Mouse (Mus musculus) embryo, embryonic 10.5 days (tissue): Measurements from ENCODE around the gene Bach2.

Source experiments
- DNase-seq: peaks from one replicate; pipeline ENCODE4 v3.0.0-alpha.2; 2015; ENCODE audit warnings: low spot score

Gene Bach2

DNA sequence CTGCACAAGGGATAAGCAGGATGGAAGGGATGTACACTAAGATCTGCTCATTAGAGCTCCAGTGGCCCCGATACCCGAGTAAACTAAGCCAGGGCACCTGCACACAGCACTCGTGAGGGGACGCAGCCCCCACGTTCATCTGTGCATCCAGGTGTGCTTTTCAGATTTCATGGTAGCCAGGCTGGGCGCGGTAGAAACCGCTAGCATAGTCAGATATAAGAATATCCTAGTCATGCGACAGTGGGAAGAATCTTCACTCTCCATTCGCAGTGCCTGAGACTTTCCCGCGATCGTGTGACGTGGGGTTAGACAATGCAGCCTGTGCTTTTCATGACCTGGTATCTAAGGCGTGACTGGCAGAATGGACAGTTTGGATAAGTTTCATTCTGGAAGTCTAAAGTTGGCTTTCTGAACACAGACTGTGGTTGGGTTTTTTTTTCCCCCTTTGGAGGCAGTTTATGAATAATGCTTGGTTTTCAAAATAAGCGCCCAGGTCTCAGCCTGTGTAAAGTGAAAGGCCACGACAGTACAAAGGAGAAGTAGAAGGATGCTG, 290.9 kb downstream of the Bach2 start:
- no peak for DNase-seq

DNA sequence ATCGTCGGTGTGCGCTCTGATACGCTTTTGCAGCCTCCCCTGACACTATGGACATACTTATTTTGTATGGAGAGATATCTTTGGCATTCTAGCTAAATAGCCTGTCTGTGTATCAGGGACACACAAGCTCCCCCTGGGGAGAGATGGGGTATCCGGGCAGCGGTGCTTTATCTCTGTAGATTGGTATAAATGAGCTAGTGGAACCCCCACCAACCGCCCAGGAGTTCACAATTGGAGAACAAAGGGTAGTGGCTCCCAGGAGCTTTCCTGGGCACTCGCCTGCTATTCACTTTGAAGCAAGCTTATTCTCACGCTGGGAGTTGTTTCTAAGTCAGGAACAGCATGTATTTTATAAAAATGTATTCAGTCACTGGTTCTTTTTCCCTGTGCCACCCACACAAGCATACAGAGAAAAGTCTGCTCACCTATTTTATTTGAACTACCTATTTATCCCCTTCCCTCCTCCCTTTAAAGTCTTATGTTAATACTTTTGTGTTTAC, 291.9 kb downstream of the Bach2 start:
- DNase-seq = peak; percentile 33

DNA sequence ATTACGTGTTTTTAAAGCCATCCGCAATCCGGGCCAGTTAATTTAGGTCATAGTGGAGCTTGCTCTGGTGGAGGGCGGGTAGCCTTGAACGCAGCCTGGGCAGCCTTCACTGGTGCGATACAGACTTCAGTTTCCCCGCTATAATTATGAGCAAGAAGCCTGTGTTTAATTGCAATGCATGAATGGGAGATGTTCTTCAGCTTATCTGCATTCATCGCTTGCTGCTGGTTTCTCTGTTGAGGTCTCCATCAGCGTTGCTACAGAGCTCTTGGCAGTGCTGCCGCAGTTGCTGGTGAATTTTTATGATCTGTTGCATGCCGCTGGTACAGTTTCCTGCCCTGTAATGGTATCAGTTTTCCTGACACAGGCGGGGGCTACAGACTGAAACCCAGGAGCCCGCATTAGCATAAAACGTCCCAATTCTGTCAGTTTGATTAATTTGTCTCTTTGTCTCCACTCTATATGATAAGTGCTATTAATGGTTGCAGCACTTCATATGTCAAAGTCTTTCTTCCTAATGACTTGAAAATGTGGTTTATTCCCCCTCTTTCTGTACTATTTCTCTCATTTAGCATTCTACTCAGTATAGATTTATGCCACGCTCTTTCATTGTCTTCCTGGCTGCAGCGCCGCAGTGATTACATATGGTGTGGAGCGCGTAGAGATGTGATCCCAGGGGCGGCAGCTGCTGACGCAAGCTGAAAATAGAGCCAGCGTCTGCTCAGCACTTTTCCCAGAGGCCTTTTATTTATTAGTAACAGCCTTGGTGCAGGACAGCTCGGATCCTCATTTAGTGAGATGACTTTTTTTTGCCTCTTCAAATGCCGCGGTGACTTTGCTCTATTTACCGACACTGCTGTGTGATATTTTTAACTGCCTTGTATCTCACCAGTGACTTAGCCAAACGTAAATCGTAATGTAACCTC, 292.6 kb downstream of the Bach2 start:
- peak; percentile 78 for DNase-seq

DNA sequence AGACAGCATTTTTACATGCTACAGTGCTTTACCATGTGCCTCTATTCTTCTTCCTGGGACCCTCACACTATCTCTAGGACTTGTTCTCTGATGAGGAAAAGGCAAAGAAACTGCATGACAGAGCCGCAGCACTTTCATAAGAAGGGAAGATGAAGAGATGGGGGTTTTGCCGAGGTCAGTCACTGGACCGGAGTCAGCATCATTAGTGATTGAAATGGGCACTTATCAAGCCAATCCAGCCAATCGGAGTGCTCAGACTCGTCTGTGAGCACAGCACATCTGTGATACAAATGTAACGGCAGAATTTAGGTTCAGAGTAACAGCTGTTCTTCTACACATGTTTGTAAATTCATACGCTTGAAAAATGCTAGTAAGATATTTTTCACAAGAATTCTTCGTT, 293.5 kb downstream of the Bach2 start:
- peak; percentile 34 for DNase-seq

DNA sequence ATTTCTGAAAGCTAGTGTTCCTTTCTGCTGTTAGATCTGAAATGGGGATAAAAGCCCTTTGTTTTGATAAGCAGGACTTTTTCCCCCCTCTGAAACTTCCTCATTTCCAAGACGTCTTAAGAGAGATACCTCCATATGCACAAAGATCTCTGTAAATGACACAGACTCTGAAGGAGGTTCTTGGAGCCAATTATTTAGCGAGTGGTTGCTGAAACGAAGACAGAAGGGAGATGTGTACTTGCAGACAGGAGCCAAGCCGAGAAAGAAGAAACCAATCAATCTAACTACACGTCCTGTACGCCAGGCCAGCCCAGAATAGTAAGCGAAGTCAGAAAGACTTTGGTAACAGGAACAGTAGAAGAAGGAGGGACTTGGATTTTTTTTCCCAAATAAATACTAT, 295.1 kb downstream of the Bach2 start:
- DNase-seq = no peak

DNA sequence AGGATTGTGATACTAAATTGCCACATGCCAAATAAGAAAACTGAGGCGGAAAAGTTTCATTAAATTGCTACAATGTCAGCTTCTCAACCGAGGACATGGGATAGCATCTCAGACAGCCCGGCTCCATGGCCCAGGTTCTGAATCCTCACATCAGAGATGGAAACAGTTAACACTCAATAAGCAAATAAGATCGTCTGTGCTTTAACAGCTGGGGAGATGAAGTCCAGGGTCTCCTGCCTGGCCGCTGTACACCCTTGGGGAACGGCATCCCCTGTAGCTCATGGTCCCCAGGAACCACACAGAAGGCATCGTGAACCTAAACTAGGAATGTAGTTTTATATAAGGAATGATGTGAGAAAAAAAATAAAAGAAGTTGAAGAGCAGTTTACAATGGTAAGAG, 297.0 kb downstream of the Bach2 start:
- no peak for DNase-seq

DNA sequence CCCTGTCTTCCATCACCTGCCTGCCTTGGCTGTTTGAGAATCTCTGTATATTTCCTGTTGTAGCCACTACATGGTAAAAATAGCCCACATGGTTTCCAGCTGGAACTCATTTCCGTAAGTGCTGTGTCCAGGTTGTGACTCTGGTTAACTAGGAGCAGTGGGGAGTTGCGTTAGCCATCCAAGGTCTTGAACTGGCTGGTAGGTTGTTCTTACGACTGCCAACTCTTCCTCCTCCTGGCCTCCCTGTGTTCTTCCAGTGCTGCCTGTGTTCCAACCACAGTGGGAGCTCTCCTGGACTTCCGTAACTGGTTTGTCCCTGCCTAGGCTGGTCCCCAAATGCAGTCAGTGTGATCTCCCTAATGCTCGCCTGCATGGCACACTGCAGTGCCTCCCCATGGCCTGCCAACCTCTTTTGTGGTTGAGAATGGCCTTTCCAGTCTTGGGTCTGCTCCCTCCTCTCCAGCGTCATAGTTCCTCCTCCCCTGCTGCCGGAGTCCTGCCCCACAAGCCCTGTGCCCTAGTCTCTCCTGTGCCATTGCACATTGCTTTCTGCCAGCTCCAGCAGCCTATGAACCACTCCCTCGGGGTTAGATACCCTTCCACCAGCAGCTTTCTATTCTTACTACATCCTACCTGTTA, 298.4 kb downstream of the Bach2 start:
- DNase-seq = peak; percentile 48

DNA sequence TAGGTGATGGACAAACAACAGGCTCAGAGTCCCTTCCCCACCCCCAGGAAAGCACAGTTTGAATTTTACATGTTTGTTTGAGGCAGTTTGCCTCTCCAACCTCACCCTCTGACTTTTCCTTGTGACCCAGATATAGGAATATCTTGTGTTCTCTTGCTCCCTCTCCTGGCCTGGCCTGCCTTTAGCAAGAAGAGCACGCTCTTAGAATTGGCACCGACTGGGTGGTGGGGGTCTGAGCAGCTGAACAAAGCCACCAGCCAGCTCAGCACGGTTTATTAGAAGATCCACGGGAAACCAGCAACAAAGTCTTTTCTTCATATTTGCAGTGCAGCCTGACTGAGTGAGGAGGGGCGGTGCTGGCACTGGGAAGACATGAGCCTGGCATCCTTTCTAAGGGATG, 299.5 kb downstream of the Bach2 start:
- peak; percentile 87 for DNase-seq

DNA sequence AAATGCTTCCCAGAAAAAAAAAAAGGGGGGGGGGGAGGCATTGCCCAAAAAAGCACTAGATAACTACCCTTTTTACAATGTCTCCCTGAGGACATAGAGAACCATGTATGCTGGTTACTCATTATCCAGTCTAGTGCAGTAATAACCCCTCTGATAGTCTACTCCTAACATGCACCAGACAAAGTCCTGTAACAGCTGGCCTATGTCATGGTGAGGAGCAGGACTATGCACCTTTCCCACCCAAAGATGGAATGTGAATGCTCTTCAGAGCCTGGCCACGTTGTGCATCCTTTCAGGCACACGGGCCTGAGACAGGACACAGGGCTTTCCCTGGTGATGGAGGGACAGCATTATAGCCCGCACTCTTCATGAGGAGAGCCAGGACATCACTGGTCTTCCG, 299.9 kb downstream of the Bach2 start:
- no peak for DNase-seq

DNA sequence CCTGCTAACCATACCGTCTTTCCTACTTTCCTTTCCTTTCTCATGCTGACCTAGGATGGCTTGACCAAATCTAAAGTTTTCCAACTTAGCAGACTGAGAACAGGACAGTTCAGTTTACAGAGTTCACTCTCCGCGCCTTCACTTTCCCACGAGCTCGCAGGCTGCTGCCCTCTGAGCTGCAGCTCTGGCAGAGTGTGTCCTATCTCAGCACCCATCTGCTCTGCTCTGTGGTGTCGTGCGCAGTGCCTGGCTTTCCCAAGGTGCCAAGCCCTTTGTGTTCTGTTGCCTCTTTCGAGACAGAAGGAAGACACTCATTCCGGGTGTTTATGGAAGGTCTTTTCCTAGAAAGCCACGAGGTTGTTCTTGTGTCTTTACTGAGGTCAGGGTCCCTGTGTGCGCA, 300.4 kb downstream of the Bach2 start:
- no peak for DNase-seq

DNA sequence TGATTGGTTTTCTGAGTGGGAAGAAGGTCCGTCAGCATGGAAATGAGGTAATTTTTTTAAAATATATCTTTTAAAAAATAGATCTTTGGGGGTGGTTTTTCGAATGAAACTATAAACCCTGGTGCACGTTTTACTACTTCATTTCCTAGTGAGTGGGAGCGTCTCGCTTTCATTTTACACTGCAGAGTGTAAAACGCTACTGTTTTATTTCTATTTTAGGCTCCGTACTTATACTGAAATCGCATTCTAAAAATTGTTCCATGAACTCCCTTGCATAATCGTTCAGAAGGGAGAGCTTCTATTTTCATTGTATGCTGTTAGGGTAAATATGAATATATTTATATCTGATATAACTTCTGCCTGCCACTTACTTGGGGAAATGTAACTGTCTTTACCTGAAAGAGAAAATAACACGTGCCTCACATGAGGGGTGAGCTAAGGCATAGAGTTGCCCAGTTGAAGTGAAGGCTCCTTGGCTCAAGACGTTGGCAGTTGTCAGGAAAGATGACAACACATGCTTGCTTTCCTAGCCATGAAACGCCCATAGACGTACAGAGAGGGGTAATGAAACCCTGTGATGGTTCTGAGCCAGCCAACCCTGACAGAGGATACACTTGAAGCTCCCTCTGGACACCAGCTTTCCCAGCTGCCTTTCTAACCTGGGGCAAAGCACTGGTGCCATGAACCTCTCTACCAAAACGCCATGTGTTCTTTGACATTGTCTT, 306.4 kb downstream of the Bach2 start:
- DNase-seq = no peak

DNA sequence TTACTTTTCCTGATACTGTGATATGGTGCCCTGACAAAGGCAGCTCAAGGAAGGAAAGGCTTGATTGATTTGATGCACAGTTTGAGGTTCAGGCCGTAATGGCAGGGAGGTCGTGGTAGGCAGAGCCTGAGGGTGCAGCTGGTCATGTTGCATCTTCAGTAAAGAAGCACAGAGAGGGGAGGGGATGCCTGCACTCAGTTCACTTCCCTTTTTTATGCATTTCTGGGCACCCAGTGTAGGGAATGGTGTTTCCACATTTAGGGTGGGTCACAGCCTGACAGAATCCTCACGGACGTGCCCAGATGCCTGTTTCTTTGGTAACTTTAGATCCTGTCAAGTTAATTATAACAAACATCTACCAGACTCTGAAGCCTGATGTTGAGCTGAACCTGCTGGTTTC, 306.9 kb downstream of the Bach2 start:
- no peak for DNase-seq

DNA sequence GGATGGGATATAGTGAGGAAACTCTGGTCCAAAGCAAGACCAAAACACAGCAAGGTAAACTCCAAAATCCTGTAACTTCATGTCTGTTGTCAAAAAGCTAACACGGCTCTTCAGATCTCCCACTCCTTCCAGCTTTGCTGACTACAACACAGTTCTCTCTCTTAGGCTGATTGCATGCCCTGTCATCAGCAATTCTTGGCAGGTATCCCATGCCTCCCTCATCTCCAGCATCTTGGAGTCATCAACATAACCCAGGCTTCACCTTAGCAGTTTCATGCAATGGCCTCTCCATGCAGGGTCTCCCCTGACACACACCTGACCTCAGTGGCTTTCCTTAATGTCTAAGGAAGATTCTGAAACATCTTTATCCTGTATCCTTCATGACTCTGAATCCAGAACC, 310.5 kb downstream of the Bach2 start:
- DNase-seq = no peak

DNA sequence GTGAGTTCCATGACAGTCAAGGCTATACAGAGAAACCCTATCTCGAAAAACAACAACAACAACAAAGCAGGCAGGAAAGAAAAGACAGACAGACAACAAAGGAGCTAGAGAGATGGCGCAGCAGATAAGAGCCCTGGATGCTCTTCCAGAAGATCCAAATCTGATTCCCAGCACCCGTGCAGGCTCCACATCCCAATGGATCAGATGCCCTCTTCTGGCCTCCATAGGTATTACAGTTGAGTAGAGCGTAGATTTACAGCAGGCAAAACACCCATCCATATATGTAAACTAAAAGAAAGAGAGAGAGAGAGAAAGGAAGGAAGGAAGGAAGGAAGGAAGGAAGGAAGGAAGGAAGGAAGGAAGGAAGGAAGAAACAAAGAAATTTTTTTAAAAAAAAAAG, 312.7 kb downstream of the Bach2 start:
- peak; percentile 79 for DNase-seq

DNA sequence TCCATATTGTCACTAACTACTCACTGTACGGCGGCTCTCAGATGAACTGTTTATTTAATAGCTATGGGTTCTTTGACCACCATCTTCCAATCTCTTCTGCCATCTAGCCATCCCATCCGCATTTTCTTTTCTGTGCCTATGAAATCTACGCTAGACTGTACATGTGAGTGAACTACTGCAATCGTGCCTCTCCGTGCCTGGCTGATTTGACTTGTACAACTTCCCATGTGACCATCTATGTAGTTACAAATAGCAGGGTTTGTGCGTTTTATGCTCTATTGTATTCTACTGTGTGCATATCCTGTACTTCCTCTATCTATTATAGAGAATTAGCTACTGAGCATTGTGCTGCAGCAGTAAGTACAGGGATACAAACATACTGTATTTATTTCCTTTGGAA, 316.9 kb downstream of the Bach2 start:
- DNase-seq = no peak

DNA sequence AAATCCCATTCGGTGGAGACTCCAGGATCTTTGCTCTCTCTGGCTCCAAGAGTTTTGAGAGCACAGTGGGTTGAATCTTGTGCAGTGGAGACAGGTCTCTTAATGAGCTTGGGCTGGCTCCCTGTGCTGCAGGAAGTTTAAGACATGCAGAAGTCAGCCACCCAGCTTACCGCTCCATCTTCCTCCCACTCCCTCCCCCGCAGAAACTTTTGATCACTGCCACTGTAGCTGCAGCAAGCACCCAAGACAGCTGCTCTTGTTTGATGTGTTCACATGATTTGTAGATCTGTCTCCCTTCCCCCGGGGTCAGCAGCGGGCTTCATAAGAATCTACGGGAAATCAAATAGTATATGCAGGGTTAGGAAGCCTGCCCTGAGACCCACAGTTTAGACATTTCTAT, 321.6 kb downstream of the Bach2 start:
- DNase-seq = peak; percentile 65

DNA sequence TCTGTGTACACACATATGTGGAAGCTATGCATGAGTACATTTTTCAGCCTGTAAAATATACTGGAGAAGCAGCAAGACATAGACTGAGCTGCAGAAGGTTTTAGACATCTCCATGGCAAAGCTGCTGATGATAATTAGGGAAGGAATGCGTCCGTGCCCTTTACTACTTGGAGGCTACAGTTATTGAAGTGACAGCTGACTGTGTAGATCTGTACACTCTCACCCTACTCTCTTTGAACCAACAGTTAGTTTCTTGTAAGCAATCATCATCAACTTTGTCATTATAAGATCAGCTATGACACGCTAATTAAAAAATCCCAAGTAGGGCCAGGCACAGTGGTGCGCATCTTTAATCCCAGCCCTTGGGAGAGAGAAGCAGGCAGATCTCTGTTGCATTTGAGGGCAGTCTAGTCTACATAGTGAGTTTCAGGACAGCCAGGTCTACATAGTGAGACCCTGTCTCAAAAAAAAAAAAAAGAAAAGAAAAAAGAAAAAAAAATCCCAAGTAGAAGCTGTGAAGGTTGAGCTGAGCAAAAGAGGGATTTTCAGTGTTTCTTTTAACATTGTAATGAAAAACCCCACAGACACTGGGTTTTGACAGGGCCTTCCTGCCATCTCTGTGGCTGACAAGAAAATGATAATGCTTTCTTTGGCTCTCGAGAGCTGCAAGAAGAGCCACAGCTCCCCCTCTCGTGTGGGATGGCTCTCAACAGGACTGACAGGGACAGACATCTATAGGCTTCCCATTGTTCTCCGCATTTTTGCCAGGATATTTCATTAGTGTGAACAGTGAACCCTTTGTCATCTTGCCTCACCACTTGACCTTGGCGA, 322.3 kb downstream of the Bach2 start:
- peak; percentile 64 for DNase-seq

DNA sequence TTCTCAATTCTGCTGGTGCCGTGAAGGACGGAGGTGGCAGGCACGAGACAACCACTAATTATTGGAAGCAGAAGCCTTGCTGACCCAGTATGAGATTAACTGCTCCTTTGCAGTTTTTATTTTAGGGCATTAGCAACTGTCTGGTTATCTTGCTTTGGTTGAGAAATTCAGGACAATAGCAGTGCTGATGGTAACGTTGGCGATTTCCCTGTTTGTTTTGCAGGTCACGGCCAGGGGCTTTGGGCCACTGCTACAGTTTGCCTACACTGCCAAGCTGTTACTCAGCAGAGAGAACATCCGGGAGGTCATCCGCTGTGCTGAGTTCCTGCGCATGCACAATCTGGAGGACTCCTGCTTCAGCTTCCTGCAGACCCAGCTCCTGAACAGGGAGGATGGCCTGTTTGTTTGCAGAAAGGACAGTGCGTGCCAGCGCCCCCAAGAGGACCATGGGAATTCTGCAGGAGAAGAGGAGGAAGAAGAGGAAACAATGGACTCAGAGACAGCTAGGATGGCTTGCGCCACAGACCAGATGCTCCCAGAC, 323.0 kb downstream of the Bach2 start:
- peak; percentile 60 for DNase-seq

DNA sequence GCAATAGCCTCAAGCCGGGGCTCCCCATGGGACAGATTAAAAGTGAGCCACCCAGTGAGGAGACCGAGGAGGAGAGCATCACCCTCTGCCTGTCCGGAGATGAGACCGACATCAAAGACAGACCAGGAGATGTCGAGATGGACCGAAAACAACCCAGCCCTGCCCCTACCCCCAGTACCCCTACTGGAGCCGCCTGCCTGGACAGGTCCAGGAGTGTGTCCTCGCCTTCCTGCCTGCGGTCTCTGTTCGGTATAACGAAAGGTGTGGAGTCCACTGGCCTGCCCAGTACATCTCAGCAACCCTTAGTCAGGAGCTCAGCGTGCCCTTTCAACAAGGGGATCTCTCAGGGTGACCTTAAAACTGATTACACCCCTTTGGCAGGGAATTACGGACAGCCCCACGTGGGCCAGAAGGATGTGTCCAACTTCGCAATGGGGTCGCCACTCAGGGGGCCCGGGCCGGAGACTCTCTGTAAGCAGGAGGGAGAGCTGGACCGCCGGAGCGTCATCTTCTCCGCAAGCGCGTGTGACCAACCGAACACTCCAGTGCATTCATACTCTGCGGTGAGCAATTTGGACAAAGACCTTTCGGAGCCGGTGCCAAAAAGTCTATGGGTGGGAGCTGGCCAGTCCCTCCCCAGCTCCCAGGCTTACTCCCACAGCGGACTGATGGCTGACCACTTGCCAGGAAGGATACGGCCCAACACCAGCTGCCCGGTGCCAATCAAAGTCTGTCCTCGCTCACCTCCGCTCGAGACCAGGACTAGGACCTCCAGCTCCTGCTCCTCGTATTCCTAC, 323.9 kb downstream of the Bach2 start:
- DNase-seq = no peak

DNA sequence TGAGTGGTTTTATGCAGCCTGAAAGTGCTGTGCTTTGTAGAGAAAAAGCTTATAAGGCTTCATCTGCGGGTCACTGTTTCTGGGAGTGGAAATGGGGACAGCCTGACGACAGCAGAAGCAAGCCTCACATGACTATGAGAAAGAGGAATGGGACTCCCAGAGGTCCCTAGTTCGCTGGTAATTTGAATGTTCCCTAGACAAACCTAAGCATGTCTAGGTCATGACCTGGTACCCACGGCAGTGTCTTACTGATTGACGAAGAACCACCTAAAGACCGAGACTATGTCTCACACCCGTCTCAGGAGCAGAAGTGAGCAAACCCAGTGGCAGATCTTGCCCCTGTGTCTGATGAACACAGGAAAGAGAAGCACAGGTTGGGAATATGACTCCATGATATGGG, 325.8 kb downstream of the Bach2 start:
- no peak for DNase-seq
